Mouse (Mus musculus) gastrocnemius, postnatal 25 days (tissue): ENCODE data around the gene Fam76b. TPM values are rescaled to one million over a fixed set of nuclear protein-coding genes. Genes with fewer than 3 reads are reported as not detected.

Experiments
- DNase-seq: peaks from one replicate; pipeline ENCODE4 v3.0.0; 2022
- total RNA-seq, 2 experiments: library from RNA; stranded (reverse); gene quantifications; 1 replicate in 1 of 2; 2 replicates in 1 of 2; pipeline ENCODE4 v1.2.3; 2021

Gene Fam76b
- total RNA-seq, 2 experiments from 2014 or later = 6.2 to 6.5 TPM

DNA sequence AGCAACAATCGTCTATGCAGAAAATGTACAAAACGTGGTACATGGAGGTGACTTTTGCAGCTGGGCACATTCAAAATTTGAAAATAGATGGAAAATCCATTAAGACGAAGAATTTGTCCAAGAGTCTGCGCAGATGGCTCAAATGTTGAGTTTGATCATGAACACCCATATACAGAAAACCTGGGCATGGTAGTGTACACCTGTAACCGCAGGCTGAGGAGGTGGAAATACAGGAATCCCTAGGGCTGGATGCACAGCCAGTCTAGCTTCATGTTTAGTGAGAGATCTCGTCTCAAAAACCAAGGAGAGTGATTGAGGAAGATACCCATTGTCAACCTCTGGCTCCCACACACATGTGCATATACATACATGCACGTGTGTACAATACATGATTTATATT lies 44.1 kb downstream of the Fam76b start:
- DNase-seq = no peak

DNA sequence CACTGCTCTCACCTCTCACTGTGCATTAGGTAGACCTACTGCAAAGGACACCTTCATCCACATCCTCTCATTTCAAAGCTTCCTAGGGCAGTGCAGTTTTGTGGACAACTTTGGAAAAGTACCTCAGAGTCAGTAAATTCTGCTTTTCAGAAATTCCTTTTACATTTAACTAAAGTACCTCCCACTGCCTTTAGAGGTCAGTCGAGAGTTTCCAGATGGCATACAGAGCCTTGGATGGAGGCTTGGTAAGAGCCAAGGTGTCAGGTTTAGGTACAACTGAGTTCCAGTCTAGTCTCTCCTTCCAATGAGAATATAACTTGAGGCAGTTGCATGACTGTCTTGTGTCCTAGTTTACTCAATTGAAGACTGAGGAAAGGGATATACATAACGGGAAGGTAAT lies 46.8 kb downstream of the Fam76b start:
- DNase-seq = no peak

DNA sequence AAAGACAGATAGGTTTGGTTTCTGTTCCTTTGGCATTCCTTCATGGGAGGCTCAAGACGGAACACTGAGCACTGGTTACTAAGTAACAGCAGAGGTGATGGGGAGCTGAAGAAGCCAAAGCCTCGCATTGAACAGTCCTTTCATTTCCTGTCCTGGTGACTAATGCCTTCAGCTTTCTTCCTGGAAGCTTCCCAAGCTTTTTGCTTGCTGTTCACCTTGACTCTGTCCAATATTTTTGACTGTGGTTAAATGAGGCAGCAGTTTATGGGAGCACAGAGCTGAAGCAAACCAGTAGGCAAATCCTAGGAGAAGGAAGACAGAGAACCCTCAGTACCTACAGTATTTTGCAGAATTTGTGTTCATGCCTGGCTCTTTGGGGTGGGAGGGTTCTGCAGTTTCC lies 47.8 kb downstream of the Fam76b start:
- DNase-seq = no peak

DNA sequence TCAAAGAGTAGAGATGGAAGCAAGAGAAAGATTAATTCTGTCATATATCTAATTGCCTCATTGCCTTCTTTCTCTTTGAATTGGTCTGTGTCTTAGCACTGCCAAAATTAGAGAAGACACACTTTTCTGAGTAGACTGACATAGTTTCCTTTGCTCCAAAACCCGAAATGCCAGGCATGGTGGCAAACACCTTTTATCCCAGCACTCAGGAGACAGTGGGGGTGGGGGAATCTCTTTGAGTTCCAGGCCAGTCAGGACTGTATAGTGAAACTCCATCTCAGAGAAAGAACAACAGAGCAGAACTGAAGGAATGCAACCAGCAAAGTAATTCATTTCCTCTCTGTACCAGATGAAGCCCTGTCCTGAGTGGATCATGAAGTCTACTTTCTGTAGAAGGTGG lies 53.2 kb downstream of the Fam76b start:
- no peak for DNase-seq

DNA sequence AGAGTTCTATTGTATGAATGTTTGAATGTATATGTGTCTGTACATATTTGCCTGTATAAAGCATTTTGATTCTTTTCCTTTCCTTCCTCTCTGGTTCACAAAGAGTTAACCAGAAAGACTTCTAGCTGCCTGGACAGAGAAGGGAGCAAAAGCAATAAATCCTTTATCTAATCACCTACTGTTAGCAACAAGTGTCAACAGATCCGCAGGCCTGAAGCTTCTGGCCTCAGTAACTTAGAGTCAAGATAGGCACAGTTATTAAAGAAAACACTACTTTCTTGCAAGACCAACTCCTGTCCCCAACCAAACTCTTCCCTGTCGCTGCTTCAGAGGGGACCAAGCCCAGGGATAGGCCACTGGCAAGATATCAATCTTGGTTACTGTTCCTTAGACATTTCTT lies 55.0 kb downstream of the Fam76b start:
- no peak for DNase-seq

DNA sequence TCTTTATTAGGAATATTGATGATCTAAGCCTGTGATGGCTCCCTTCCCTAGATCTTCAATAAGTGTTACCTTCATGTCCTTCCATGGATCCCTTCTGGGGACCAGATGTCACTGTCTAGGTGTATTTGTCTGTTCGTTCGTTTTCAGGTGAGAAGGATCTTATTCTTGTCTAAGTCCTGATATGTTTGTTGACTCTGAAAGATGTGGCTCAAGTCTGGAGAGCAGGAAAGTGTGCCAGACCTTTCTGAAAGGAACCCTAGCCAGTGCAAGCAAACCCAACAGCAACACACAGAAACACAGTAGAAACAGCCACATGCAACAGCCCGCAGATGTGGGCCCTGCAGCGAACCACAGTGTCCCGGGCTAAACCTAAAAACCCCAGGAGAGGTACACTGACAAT lies 61.5 kb downstream of the Fam76b start:
- no peak for DNase-seq

DNA sequence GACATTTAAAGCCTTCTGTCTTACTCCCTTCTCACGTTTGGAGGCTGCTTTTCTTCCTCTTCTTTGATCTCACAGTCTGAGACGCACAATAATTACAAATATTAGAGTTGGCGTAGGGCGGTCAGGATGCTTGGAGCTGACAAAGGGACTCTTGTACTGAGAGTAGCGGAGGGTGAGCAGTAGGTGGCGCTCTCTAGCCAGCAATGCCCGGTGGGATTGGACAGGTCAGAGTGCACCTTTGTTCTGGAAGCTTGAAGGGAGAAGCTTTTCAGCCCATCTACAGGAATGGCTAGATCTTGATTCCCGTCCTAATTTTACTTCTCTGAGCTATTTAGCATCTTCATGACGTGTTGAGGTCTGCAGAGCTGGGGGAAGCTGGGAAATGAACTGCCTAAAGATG lies 62.1 kb downstream of the Fam76b start:
- DNase-seq = peak; percentile 51

DNA sequence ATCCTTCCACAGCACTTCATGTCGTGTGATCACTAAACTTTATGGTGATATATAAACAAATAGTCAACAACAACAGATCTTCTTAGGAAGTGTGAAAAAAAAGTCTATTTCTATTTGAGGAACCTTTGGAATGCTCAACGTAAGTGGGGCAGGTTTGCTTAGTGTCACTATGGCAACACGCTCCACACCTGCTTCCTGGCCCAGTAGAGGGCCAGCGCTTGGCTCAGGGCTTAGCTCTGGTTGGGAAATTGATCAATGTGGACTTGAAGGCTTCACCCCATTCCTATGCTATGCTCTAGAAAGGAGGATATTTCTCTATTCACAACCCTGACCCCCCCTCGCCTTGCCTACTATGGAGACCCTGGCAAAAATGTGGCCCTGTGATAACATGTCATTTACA lies 62.7 kb downstream of the Fam76b start:
- no peak for DNase-seq

DNA sequence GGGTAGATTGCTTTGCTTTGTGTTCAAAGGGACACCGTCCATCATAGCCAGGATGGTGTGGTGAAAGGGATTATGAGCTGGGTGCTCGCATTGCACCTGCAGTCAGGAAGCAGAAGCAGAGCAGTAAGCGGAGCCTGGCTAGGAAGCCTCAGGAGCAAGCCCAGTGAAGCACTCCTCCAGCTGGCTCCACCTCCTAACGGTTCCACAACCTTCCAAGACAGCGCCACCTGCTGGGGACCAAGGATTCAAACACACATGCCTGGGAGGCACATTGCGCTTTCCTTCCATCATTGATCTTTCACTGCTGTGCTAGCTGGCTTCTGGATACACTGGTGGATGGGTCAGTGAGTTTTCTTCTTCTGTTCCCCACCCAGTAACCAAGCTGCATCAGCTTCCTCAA lies 64.4 kb downstream of the Fam76b start:
- DNase-seq = no peak

DNA sequence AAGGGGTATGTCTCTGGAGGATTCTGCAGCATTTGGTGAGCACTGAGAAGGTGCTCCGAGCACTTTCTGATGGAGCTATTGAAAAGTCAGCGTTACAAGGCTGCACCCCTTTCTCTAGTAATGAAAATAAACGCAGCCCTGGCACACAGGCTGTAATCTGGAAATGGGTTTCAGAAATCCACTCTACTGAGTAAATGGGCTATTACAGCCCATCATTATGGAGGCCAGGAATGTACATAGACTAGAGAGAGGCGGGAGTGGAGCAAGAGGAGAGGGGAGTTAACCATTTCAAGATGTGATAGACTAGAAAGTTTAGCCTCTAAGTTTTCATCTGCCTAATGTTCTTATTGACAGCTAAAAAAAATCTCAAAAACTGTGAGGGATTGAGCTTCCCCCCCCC lies 65.5 kb downstream of the Fam76b start:
- DNase-seq = no peak

DNA sequence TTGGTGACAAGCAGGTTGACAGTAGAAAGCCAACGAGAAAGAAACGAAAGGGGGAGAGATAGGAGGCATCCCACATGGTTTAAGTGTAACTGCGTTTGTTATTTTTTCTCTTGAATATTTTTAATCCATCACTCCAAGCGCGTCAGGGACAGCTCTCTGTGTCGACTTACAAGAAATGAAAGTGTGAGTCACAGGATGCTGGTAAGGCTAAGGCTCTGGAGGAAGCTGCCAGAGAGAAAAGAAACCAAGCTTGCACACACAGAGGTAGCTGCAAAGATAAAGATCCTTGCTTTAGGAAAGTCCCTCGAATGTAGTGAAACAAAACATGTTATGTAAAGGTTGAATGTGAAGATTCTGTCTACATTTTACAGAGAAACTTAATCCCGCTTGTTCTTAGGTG lies 67.0 kb downstream of the Fam76b start:
- DNase-seq = no peak

DNA sequence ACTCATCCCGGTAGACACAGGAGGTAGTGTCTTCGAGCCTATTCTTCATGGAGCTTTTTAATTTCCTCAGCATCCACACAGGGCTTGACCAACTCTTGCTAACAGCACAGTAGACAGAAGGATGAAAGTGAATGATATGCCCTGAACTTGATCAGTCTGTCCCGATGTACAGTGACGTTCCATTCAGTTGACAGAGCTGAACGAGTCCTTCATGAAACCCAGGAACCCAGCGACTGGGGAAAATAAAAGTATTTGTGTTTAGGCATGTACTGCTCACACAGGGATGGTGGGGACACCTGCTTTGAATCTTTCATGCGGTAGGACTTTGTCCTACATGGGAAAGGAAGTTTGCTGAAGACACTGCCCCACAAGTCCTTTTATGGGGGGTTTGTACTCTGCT lies 67.4 kb downstream of the Fam76b start:
- no peak for DNase-seq

DNA sequence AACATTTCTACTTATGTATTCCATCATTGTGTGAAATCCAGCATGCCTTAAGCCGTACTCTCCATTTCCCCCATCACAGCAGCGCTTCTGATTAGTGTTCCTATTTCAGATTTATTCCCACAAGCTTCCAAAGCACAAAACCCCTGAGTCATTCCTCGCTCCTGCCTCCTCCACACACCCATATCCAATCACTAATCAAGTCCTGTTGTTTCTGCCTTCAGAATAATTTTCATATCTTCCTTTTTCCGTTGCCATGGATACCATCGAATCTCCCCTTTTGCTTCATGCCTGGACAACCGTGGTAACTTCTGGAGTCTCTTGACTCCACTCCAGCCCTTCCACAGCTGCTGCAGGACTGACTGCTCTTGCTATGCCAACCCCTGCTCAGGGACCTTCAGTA lies 68.5 kb downstream of the Fam76b start:
- no peak for DNase-seq

DNA sequence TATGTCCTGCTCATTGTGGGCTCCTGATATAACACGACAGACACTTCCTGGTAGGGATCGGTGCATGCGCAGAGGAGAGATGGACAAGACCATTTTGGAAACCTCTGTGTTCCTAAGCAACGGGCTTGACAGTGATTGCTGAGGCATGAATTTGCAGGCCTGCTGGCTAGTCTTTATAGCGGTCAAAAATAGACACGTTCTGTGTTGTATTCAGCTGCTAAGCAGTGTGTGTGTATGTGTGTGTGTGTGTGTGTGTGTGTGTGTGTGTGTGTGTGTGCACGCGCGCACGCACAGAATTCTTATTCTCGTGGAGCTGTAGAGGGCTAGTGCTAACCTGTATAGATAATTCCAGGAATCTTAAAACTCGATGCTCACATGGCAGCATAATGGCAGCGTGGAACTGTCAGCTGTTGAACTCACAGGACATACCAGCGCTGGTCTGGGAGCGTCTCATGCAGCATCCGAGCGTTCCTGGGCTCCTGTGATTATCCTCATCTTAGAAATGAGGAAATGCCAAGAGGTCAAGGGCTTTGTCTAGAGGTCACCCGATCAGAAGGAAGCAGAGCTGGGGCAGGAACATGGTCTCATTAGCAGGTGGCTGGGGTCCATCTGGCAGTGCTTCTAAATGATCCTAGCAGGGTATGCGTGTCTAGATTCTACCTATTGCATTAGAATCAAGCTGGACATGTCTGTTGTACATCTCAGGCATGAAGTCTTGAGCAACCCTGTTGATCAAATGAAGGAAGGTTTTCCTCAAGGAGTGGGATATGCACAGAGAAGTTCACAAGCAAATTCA lies 71.2 kb downstream of the Fam76b start:
- DNase-seq = no peak

DNA sequence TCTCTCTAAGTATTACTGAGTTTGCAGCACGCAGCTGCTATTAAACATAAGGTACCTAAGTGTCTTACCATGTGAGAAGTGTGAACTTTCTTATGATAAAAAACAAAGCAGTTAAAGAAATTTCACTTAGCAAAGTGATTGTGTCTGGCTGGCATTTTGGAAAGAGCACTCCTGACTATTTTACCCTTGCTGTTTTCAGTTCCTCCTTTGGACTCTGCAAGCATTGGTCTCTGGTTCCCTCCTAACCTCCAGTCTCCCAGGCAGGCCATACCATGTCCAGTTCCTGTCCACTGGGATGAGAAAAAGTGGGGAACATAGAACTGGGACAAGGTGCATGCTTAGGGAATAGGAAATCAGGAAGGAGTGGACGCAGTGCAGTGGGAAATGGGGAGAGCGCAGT lies 74.5 kb downstream of the Fam76b start:
- DNase-seq = no peak

DNA sequence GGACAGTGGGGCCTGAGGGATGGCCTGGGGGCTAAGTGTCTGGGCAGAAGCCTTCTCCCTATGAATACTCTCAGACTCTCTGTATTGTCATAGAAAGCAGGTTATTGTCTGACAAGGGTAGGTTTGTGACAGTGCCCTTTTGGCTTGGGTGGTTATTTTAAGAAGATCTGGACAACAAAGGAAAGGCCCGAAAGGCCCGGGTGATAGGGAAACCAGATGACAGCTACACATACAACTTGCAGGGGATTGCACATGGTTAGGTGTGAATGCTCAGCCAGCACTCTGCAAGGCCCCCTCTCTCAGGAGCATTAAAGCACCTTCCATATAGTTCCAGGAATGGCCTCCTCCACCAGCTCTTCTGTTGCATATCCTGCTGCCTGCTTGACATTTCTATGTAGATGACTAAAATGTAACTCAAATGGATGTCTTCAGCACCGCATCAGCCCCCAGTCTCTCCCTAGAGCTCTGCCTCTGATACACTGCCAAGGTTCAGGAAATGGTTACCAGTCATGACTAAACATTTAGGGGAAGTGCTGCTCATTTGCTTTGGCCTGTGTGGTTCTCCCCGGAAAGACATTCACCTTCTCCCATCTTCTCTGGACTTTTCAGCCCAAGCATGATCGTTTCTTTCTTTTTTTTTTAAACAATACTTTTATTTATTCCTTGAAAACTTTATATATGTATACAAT lies 76.7 kb downstream of the Fam76b start:
- no peak for DNase-seq

Other genes starting within 250 kb of the Fam76b start
- 10 to 100 TPM; 17.6 to 21.1 TPM for gene Mtmr2, start 79.3 kb upstream of the Fam76b start, total RNA-seq
- 1 to 10 TPM; 4.4 to 5.5 TPM for gene Cep57, start 609 bp upstream of the Fam76b start, total RNA-seq